Mouse (Mus musculus) left cerebral cortex, postnatal 36 days (tissue): ENCODE measurements around the gene Vmn1r55. TPM values are rescaled to one million over a fixed set of nuclear protein-coding genes. Genes with fewer than 3 reads are reported as not detected.
"Not testable (repeated sequence)": the region's sequence is repeated elsewhere in the genome, so short reads cannot be mapped to it uniquely, and the experiment has no call there.

ENCODE experiments used
- DNase-seq, 2 experiments: peaks; one replicate each; pipeline ENCODE4 v3.0.0; 2021 to 2022; ENCODE audit warnings: low spot score in 2 of 2, mixed read lengths in 1 of 2
- intact Hi-C: fragments of 180-260 bp; cut with DNase I; formaldehyde crosslinking; loops from one replicate; pipeline ENCODE4 v1.15.1; 2025
- microRNA-seq: library from miRNA; unstranded; fragments of <30 nt; microRNA quantifications from one replicate; pipeline ENCODE4 v1.2.0, GENCODE M21; 2022
- total RNA-seq, 2 experiments: library from RNA; stranded (reverse); gene quantifications; 2 replicates each; pipeline ENCODE4 v1.2.3; 2021

The Vmn1r55 gene
- total RNA-seq, 2 experiments from 2014 or later = not detected

- no peak for DNase-seq
- intact Hi-C loops = loop anchor here (10.0 kb wide), 1 partner anchor 1439 kb away; the partner anchor contains the start of gene Cnot3
Observed at GRCm38 (mm10) chr7:5083325-5084105, 66.0 kb downstream of the Vmn1r55 start.

GRCm38 (mm10) chr7:5081939-5082338 is 67.5 kb downstream of the Vmn1r55 start:
- no peak for DNase-seq
- intact Hi-C loops = loop anchor here (10.0 kb wide), 1 partner anchor 1437 kb away; the partner anchor contains the start of gene Cnot3

- intact Hi-C loops = loop anchor here (10.0 kb wide), 1 partner anchor 1436 kb away; the partner anchor contains the start of gene Cnot3
- no peak for DNase-seq
Observed at GRCm38 (mm10) chr7:5081241-5081640, 68.2 kb downstream of the Vmn1r55 start.

- no peak for DNase-seq
- intact Hi-C loops = loop anchor here (1.0 to 10.0 kb wide), 2 partner anchors 19 to 1436 kb away; partner anchors contain the start of genes Cnot3 and U2af2
Observed at GRCm38 (mm10) chr7:5080815-5081214, 68.7 kb downstream of the Vmn1r55 start.

GRCm38 (mm10) chr7:5080010-5080751 is 69.3 kb downstream of the Vmn1r55 start, which contains the start of gene Epn1:
Epn1 (plus strand) TSS chr7:5080235.
- intact Hi-C loops = loop anchor here (1.0 to 10.0 kb wide), 2 partner anchors 18 to 1435 kb away; partner anchors contain the start of genes Cnot3 and U2af2
- peak; percentile 97 to 98 for DNase-seq

GRCm38 (mm10) chr7:5079365-5080009 is 70.0 kb downstream of the Vmn1r55 start:
- intact Hi-C loops = loop anchor here (1.0 to 10.0 kb wide), 2 partner anchors 17 to 1435 kb away; partner anchors contain the start of genes Cnot3 and U2af2
- not testable (repeated sequence) for DNase-seq

Small RNA genes within 50 kb of the gene (microRNA-seq; reads per million reads assigned to microRNA genes)
- not detected for gene Gm26217

Other genes with a start within 250 kb of the Vmn1r55 start
- gene Gm36210, start 243.2 kb downstream of the Vmn1r55 start, total RNA-seq = under 1 TPM in 1 of 2 experiments, not detected in 1; 0.32 TPM
- gene Zfp628, start 234.5 kb downstream of the Vmn1r55 start, total RNA-seq = 10 to 100 TPM; 14.0 to 17.0 TPM
- gene Nat14, start 227.6 kb downstream of the Vmn1r55 start, total RNA-seq = 100 to 1,000 TPM; 103 to 106 TPM
- 1 to 10 TPM in 1 of 2 experiments, under 1 TPM in 1; 0.84 to 3.6 TPM for gene Ssc5d, start 223.9 kb downstream of the Vmn1r55 start, total RNA-seq
- under 1 TPM in 1 of 2 experiments, not detected in 1; 0.15 TPM for gene Sbk2, start 185.3 kb downstream of the Vmn1r55 start, total RNA-seq
- gene Sbk3, start 178.5 kb downstream of the Vmn1r55 start, total RNA-seq = under 1 TPM; 0.44 to 0.86 TPM
- gene Zfp579, start 153.5 kb downstream of the Vmn1r55 start, total RNA-seq = 10 to 100 TPM; 30.9 to 31.3 TPM
- gene Zfp524, start 135.3 kb downstream of the Vmn1r55 start, total RNA-seq = 1 to 10 TPM; 6.7 to 7.0 TPM
- 10 to 100 TPM; 22.2 to 32.9 TPM for gene Fiz1, start 135.0 kb downstream of the Vmn1r55 start, total RNA-seq
- not detected for gene Gm44973, start 134.2 kb downstream of the Vmn1r55 start, total RNA-seq
- gene Zfp865, start 129.3 kb downstream of the Vmn1r55 start, total RNA-seq = 10 to 100 TPM; 32.7 to 42.3 TPM
- gene Ccdc106, start 129.1 kb downstream of the Vmn1r55 start, total RNA-seq = 10 to 100 TPM; 60.6 to 60.9 TPM
- gene 4632433K11Rik, start 115.6 kb downstream of the Vmn1r55 start, total RNA-seq = 1 to 10 TPM in 1 of 2 experiments, not detected in 1; 1.1 TPM
- gene Zfp784, start 111.2 kb downstream of the Vmn1r55 start, total RNA-seq = 1 to 10 TPM; 5.3 to 5.7 TPM
- 10 to 100 TPM; 27.4 to 35.7 TPM for gene Zfp580, start 98.1 kb downstream of the Vmn1r55 start, total RNA-seq
- 100 to 1,000 TPM; 162 to 183 TPM for gene U2af2, start 87.5 kb downstream of the Vmn1r55 start, total RNA-seq
- gene Epn1, start 69.4 kb downstream of the Vmn1r55 start, total RNA-seq = 100 to 1,000 TPM; 435 to 530 TPM
- gene Rfpl4, start 32.7 kb downstream of the Vmn1r55 start, total RNA-seq = not detected
- under 1 TPM; 0.32 to 0.68 TPM for gene Rasl2-9, start 23.7 kb downstream of the Vmn1r55 start, total RNA-seq
- gene Vmn1r56, start 47.1 kb upstream of the Vmn1r55 start, total RNA-seq = not detected
- not detected for gene Vmn1r57, start 68.8 kb upstream of the Vmn1r55 start, total RNA-seq
- not detected for gene Gm5065, start 200.9 kb upstream of the Vmn1r55 start, total RNA-seq
- gene Nlrp2, start 201.4 kb upstream of the Vmn1r55 start, total RNA-seq = not detected